Mouse (Mus musculus): Measurements from ENCODE around the gene Cdc37. TPM values are rescaled to one million over a fixed set of nuclear protein-coding genes. Genes with fewer than 3 reads are reported as not detected.

Gene Cdc37
- polyA plus RNA-seq, 1 experiment from 2014 or later = 228 TPM

DNA sequence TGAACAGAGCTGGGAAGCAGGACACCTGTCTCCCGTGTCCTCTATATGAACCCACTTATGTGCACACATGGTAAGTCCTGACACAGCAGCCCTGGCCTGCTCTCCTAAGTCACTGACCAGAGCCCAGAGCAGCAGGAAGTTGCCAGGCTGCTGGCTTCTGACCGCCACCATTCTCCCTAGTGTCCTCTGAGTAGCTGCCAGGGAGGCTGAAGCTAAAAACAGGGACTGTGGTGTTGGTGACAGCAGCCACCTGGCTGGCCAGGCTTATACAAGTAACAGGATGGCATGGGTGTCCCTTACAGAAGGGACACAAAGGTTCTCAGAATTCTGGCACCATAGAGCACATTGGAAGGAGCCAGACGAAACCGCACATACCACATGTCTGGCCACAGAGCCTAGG lies 4.4 kb downstream of the Cdc37 start:
- Histone ChIP-seq H3K36me3 (peaks cover 62% of the 10 kb centered on the region), H3K27me3 (no peaks in the 10 kb centered on the region), H3K9me3 (no peaks in the 10 kb centered on the region), H3K4me1 (replicated peaks) (peaks cover 41% of the 10 kb centered on the region), H3K27ac (replicated peaks) (no peak overlapping the region), H3K4me2 (no peak overlapping the region), H3K4me3 (no peak overlapping the region), H3K9ac (no peak overlapping the region)
- ATAC-seq (ENCODE audit: low read depth) = no peak
- 92% methylated on average over 4 of the region's 4 CpGs for WGBS

GRCm38 (mm10) chr9:21144361-21144760 lies 5.4 kb downstream of the Cdc37 start:
- Histone ChIP-seq H3K4me3 (no peak overlapping the region), H3K9me3 (no peaks in the 10 kb centered on the region), H3K27ac (replicated peaks) (no peak overlapping the region), H3K9ac (no peak overlapping the region), H3K36me3 (peaks cover 73% of the 10 kb centered on the region), H3K4me1 (replicated peaks) (peaks cover 39% of the 10 kb centered on the region), H3K4me2 (no peak overlapping the region), H3K27me3 (no peaks in the 10 kb centered on the region)
- WGBS = 93% methylated on average over 3 of the region's 3 CpGs
- no peak for ATAC-seq (ENCODE audit: low read depth)

DNA sequence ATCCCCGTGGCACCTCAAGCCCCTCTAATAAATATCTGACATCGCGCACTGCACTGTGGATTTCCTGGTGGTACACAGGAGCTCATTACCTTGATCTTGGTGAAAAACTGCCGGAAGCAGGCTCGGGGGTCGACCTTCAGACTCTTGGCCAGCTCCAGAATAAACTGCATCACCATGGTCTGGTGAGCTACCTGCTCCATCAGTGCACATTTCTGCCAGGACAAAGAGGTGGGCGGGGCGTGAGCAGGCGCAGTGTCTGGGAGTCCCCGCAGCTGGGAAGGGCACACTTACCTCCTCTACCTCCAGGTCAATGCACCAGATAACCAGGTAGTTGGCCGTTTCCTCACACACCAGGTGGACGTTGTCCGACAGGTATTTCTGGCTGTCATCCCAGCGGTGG lies 7.9 kb downstream of the Cdc37 start:
- peaks cover 90% of the 10 kb centered on the region for H3K36me3 ChIP-seq
- WGBS = 91% methylated on average over 14 of the region's 14 CpGs
- H3K4me1 ChIP-seq (replicated peaks) = peaks cover 14% of the 10 kb centered on the region
- no peak overlapping the region for H3K4me3 ChIP-seq
- H3K9me3 ChIP-seq = no peaks in the 10 kb centered on the region
- ATAC-seq (ENCODE audit: low read depth) = no peak
- H3K27me3 ChIP-seq = no peaks in the 10 kb centered on the region
- no peak overlapping the region for H3K4me2 ChIP-seq
- H3K9ac ChIP-seq = no peak overlapping the region
- H3K27ac ChIP-seq (replicated peaks) = no peak overlapping the region

DNA sequence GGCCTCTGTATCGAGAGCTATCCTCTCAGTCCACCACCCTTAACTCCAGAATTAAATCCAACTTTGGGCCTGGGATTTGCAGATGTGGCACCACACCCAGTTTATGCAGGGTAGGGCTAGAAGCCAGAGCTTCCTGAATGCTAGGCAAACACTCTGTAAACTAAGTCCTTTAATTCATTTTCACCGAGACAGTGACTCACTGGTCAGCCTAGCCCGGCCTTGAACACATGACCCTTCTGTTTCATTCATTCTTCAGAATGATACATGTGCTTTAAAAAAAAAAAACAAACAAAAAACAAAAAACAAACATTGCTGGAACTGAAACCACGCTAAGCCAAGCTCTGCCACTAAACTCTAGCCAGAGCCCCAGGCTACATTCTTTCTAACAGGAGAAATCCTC lies 11.4 kb downstream of the Cdc37 start:
- Histone ChIP-seq H3K27me3 (no peaks in the 10 kb centered on the region), H3K36me3 (peaks cover 60% of the 10 kb centered on the region), H3K4me2 (no peak overlapping the region), H3K9ac (no peak overlapping the region), H3K27ac (replicated peaks) (no peak overlapping the region), H3K4me1 (replicated peaks) (no peaks in the 10 kb centered on the region), H3K9me3 (no peaks in the 10 kb centered on the region), H3K4me3 (no peak overlapping the region)
- WGBS = 89% methylated on average over 4 of the region's 4 CpGs
- ATAC-seq (ENCODE audit: low read depth) = no peak

DNA sequence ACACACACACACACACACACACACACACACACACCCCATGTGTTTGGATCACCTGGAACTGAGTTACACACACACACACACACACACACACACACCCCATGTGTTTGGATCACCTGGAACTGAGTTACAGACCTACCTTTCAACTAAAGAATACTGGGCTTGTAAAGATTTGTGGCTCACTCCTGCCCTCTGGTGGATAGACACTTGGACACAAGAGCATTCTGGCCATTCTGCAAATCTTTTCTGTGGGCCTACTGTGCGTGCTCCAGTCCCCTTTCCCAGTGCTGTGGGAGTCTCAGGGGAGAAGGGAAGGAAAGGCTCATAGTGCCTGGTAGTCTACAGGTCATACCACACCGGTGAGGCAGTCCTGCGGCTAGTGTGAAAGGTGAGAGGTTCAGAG lies 12.6 kb downstream of the Cdc37 start:
- Histone ChIP-seq H3K9me3 (no peaks in the 10 kb centered on the region), H3K27ac (replicated peaks) (no peak overlapping the region), H3K4me1 (replicated peaks) (no peaks in the 10 kb centered on the region), H3K4me3 (no peak overlapping the region), H3K36me3 (peaks cover 49% of the 10 kb centered on the region), H3K4me2 (no peak overlapping the region), H3K9ac (no peak overlapping the region), H3K27me3 (no peaks in the 10 kb centered on the region)
- no peak for ATAC-seq (ENCODE audit: low read depth)
- WGBS = 46% methylated on average over 3 of the region's 3 CpGs

DNA sequence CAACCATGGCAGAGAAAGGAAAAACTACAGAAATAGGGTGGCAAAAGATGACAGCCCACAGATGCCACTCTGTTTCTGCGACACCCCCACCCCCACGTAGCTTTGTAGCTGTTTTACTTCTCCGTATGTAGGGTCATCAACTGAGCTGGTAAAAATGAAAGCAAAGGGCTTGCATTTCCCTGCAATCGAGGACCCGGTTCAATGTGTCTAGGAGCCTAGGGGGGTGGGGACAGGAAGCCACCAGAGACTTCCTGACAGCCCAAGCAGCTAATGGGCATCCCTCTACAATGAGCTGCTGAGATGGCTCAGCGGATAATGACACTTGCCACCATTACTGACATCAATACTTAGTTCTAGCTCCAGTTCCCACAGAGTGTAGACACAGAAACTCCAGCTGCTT lies 13.4 kb downstream of the Cdc37 start:
- WGBS = 86% methylated on average over 6 of the region's 6 CpGs

GRCm38 (mm10) chr9:21135941-21136381 lies 13.8 kb downstream of the Cdc37 start:
- no peak overlapping the region for H3K27ac ChIP-seq (replicated peaks)
- no peak for ATAC-seq (ENCODE audit: low read depth)
- H3K4me3 ChIP-seq = no peak overlapping the region
- no peaks in the 10 kb centered on the region for H3K9me3 ChIP-seq
- no peaks in the 10 kb centered on the region for H3K27me3 ChIP-seq
- H3K4me1 ChIP-seq (replicated peaks) = no peaks in the 10 kb centered on the region
- 76% methylated on average over 1 of the region's 1 CpGs for WGBS
- H3K4me2 ChIP-seq = no peak overlapping the region
- peaks cover 36% of the 10 kb centered on the region for H3K36me3 ChIP-seq
- no peak overlapping the region for H3K9ac ChIP-seq

More for the DNA sequence above, 13.4 kb downstream of the Cdc37 start:
- no peak overlapping the region for H3K4me3 ChIP-seq
- H3K27me3 ChIP-seq = no peaks in the 10 kb centered on the region
- H3K36me3 ChIP-seq = peaks cover 41% of the 10 kb centered on the region
- H3K4me1 ChIP-seq (replicated peaks) = no peaks in the 10 kb centered on the region
- H3K27ac ChIP-seq (replicated peaks) = no peak overlapping the region
- no peak overlapping the region for H3K4me2 ChIP-seq
- no peaks in the 10 kb centered on the region for H3K9me3 ChIP-seq
- ATAC-seq (ENCODE audit: low read depth) = no peak
- no peak overlapping the region for H3K9ac ChIP-seq

DNA sequence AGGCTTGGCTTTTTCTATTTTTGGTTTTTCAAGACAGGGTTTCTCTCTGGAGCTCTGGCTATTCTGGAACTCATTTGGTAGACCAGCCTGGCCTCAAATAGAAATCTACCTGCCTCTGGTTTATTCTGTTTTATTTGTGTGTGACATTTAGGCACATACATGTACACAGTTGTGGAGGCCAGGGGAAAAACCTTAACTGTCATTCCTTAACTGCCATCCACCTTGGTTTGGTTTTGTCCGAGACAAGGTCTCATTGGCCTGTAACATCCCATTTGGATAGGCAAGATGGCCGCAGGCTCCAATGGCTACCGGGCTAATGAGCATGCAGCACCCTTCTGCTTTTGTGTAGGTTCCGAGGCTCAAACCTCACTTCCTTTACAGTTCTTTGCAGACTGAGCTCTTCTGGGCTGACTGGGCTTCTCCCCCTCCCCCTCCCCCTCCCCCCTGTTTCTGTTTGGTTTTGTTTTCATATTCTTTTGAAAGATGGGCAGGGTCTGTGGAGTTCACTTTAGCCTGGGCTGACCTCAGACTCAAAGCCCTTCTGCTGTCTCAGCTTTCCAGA lies 14.4 kb downstream of the Cdc37 start:
- no peak for ATAC-seq (ENCODE audit: low read depth)
- no peak overlapping the region for H3K9ac ChIP-seq

GRCm38 (mm10) chr9:21134595-21135328 lies 15.0 kb downstream of the Cdc37 start:
- peaks cover 24% of the 10 kb centered on the region for H3K36me3 ChIP-seq
- no peak overlapping the region for H3K4me2 ChIP-seq
- H3K4me1 ChIP-seq (replicated peaks) = peaks cover 7% of the 10 kb centered on the region
- H3K27ac ChIP-seq (replicated peaks) = no peak overlapping the region
- H3K4me3 ChIP-seq = no peak overlapping the region
- no peaks in the 10 kb centered on the region for H3K9me3 ChIP-seq
- no peak overlapping the region for H3K9ac ChIP-seq
- WGBS = 76% methylated on average over 9 of the region's 9 CpGs
- no peak for ATAC-seq (ENCODE audit: low read depth)
- no peaks in the 10 kb centered on the region for H3K27me3 ChIP-seq

More for the DNA sequence above, 14.4 kb downstream of the Cdc37 start:
- Histone ChIP-seq H3K4me2 (no peak overlapping the region), H3K36me3 (peaks cover 31% of the 10 kb centered on the region), H3K4me3 (no peak overlapping the region), H3K4me1 (replicated peaks) (peaks cover 4% of the 10 kb centered on the region), H3K27me3 (no peaks in the 10 kb centered on the region), H3K27ac (replicated peaks) (no peak overlapping the region), H3K9me3 (no peaks in the 10 kb centered on the region)
- WGBS = 80% methylated on average over 4 of the region's 4 CpGs

- Histone ChIP-seq H3K4me3 (no peak overlapping the region), H3K9me3 (no peaks in the 10 kb centered on the region), H3K27me3 (no peaks in the 10 kb centered on the region), H3K9ac (no peak overlapping the region), H3K27ac (replicated peaks) (no peak overlapping the region), H3K4me2 (no peak overlapping the region), H3K4me1 (replicated peaks) (peaks cover 7% of the 10 kb centered on the region), H3K36me3 (peaks cover 11% of the 10 kb centered on the region)
- no peak for ATAC-seq (ENCODE audit: low read depth)
- 85% methylated on average over 9 of the region's 9 CpGs for WGBS
Observed at GRCm38 (mm10) chr9:21133064-21133707, 16.6 kb downstream of the Cdc37 start.

GRCm38 (mm10) chr9:21132102-21132775 lies 17.5 kb downstream of the Cdc37 start:
- no peak overlapping the region for H3K4me2 ChIP-seq
- no peak overlapping the region for H3K27ac ChIP-seq (replicated peaks)
- no peak overlapping the region for H3K9ac ChIP-seq
- H3K36me3 ChIP-seq = peaks cover 10% of the 10 kb centered on the region; the same call in 1 of the 2 replicates
- 88% methylated on average over 12 of the region's 12 CpGs for WGBS
- H3K27me3 ChIP-seq = no peaks in the 10 kb centered on the region
- H3K9me3 ChIP-seq = no peaks in the 10 kb centered on the region
- H3K4me3 ChIP-seq = no peak overlapping the region
- no peak for ATAC-seq (ENCODE audit: low read depth)
- peaks cover 7% of the 10 kb centered on the region for H3K4me1 ChIP-seq (replicated peaks)
